In the genomic region with DNA sequence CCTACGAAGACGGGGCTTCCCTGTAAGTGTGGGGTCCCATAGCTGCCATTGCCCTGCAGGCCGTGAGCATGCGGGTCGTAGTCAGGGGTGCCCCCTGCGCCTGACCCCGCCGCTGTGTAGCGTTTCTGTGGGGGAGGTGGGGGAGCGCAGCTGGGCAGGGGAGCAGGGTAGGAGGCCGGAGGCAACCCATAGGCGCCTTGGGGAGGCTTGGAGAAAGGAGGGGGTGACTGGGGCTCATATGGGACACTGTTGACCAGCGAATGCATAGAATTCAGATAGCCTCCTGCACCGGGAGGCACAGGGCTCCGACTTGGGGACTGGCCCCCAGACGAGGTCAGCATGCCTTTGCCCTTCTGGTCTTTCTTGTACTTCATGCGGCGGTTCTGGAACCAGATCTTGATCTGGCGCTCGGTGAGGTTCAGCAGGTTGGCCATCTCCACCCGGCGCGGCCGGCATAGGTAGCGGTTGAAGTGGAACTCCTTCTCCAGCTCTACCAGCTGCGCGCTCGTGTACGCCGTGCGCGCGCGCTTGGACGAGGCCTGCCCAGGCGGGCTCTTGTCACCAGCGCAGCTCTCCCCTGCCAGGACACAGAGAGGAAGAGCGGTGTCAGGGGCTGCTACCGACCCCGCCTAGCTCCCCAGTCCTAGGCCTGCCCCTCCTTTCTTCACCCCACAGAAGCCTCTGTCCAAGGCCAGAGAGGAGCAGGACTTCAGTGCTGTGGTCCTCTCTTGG, we compare ENCODE assay signal across 11 mouse cellular contexts. TPM values are rescaled to one million over a fixed set of nuclear protein-coding genes. Genes with fewer than 3 reads are reported as not detected.
DNase-seq lines count a peak whose midpoint lies in the region; ATAC-seq and TF ChIP-seq lines count a peak whose summit lies in the region.
"Had no signal": no experiment of that assay in that cellular context is flagged by ENCODE, and none has a peak within 500 bp of the region (broad histone marks: within the 10 kb centered on the region; RNA-seq: fewer than 3 reads in every experiment).

No protein-coding gene starts in this region.

- H3K4me1 ChIP-seq in neural tube, embryonic 15.5 days, result peaks cover 88% of the 10 kb centered on the region
- no peaks in the 10 kb centered on the region for H3K4me1 ChIP-seq in midbrain, postnatal 0 days (ENCODE audit: insufficient read depth, low read length)
- H3K4me1 ChIP-seq in midbrain, embryonic 13.5 days (replicated peaks), result peaks cover 7% of the 10 kb centered on the region

- no peak for ATAC-seq in neural tube, embryonic 15.5 days (ENCODE audit: low FRiP score)
- ATAC-seq in midbrain, postnatal 0 days (ENCODE audit: low FRiP score), result no peak
- ATAC-seq in midbrain, embryonic 13.5 days, result no peak

- no peaks in the 10 kb centered on the region for H3K9me3 ChIP-seq in neural tube, embryonic 15.5 days (replicated peaks)
- H3K9me3 ChIP-seq in midbrain, postnatal 0 days (ENCODE audit: low read length), result no peaks in the 10 kb centered on the region
- no peaks in the 10 kb centered on the region for H3K9me3 ChIP-seq in midbrain, embryonic 13.5 days

- H3K27me3 ChIP-seq in neural tube, embryonic 15.5 days (replicated peaks), result no peaks in the 10 kb centered on the region
- H3K27me3 ChIP-seq in midbrain, postnatal 0 days (ENCODE audit: insufficient read depth, low read length), result peaks cover 80% of the 10 kb centered on the region
- H3K27me3 ChIP-seq in midbrain, embryonic 13.5 days, result peaks cover 98% of the 10 kb centered on the region

- no peaks in the 10 kb centered on the region for H3K36me3 ChIP-seq in neural tube, embryonic 15.5 days
- H3K36me3 ChIP-seq in midbrain, postnatal 0 days (ENCODE audit: insufficient read depth, low read length), result no peaks in the 10 kb centered on the region
- H3K36me3 ChIP-seq in midbrain, embryonic 13.5 days, result no peaks in the 10 kb centered on the region

- WGBS in neural tube, embryonic 15.5 days, result 8% methylated on average over 40 of the region's 40 CpGs
- WGBS in midbrain, postnatal 0 days, result 3% methylated on average over 40 of the region's 40 CpGs
- WGBS in midbrain, embryonic 13.5 days, result under 1% methylated on average over 40 of the region's 40 CpGs

- peak overlapping the region; percentile 34 for H3K9ac ChIP-seq in neural tube, embryonic 15.5 days (replicated peaks)
- H3K9ac ChIP-seq in midbrain, postnatal 0 days (replicated peaks; ENCODE audit: low read length, poor library complexity, severe bottlenecking), result no peak overlapping the region
- no peak overlapping the region for H3K9ac ChIP-seq in midbrain, embryonic 13.5 days (replicated peaks)

- peak; percentile 44 for DNase-seq in kidney, adult 11 months
- no peak for DNase-seq in kidney, adult 8-10 months
- DNase-seq in fibroblast of lung, adult 2 months (ENCODE audit: low read depth), result peak; percentile 36
- peak; percentile 56 to 58 for DNase-seq in kidney, postnatal 36 days
- no peak for DNase-seq in midbrain, postnatal 0 days (ENCODE audit: low spot score)
- DNase-seq in layer of hippocampus, adult 18-20 months (ENCODE audit: low spot score in 2 of 2), result no peak
- DNase-seq: cerebellum, adult 9-10 months had no signal

- peak overlapping the region; percentile 68 for H3K4me2 ChIP-seq in neural tube, embryonic 15.5 days
- H3K4me2 ChIP-seq in midbrain, postnatal 0 days (ENCODE audit: low read depth, low read length, poor library complexity, severe bottlenecking), result no peak overlapping the region
- H3K4me2 ChIP-seq in midbrain, embryonic 13.5 days (replicated peaks), result no peak overlapping the region

- no peak for TF ChIP-seq CTCF in midbrain, postnatal 0 days (IDR thresholded peaks at IDR 0.05)

- peak overlapping the region; percentile 1; the same call in 1 of the 2 replicates for H3K4me3 ChIP-seq in neural tube, embryonic 15.5 days (replicated peaks)
- no peak overlapping the region for H3K4me3 ChIP-seq in midbrain, postnatal 0 days (ENCODE audit: low read depth, low read length)
- no peak overlapping the region for H3K4me3 ChIP-seq in midbrain, embryonic 13.5 days (replicated peaks)

- H3K27ac ChIP-seq in neural tube, embryonic 15.5 days (replicated peaks), result peak overlapping the region; percentile 94
- no peak overlapping the region for H3K27ac ChIP-seq in midbrain, postnatal 0 days (ENCODE audit: low read depth, low read length)
- no peak overlapping the region for H3K27ac ChIP-seq in midbrain, embryonic 13.5 days

RNA-seq across cellular contexts. Expression of a gene that starts 5.7 kb away (rescaled TPM):
- polyA plus RNA-seq in neural tube, embryonic 15.5 days (2015; fragmentation: Nextera tagmentation; extraction: Ambion mirVana), result 7.2 and 12.0 TPM in 2 replicates
- total RNA-seq in midbrain, postnatal 0 days (2014; rRNA removed), result 1.6 and 3.0 TPM in 2 replicates
- not detected in 2 replicates for polyA plus RNA-seq in midbrain, postnatal 0 days (2015; fragmentation: Nextera tagmentation; extraction: Ambion mirVana)
- not detected for total RNA-seq in layer of hippocampus, adult 18-20 months (2021)
- polyA plus RNA-seq in midbrain, embryonic 13.5 days (2015; fragmentation: Nextera tagmentation; extraction: Ambion mirVana), result 0.18 TPM in 1 of 2 replicates, not detected in the other
- total RNA-seq: MEL had no signal

RNA-seq across cellular contexts. Expression of a gene that starts 7.0 kb away (rescaled TPM):
- polyA plus RNA-seq in neural tube, embryonic 15.5 days (2015; fragmentation: Nextera tagmentation; extraction: Ambion mirVana), result 1.4 and 3.0 TPM in 2 replicates
- not detected in 2 replicates for total RNA-seq in midbrain, postnatal 0 days (2014; rRNA removed)
- not detected in 2 replicates for polyA plus RNA-seq in midbrain, postnatal 0 days (2015; fragmentation: Nextera tagmentation; extraction: Ambion mirVana)
- not detected for total RNA-seq in layer of hippocampus, adult 18-20 months (2021)
- polyA plus RNA-seq in midbrain, embryonic 13.5 days (2015; fragmentation: Nextera tagmentation; extraction: Ambion mirVana), result not detected in 2 replicates
- total RNA-seq: MEL had no signal
- polyA plus RNA-seq: spleen, adult 2 months had no signal

RNA-seq across cellular contexts. Expression of a gene that starts 12.2 kb away (rescaled TPM):
- 1.1 and 1.3 TPM in 2 replicates for polyA plus RNA-seq in neural tube, embryonic 15.5 days (2015; fragmentation: Nextera tagmentation; extraction: Ambion mirVana)
- 0.27 TPM in 1 of 2 replicates, not detected in the other for total RNA-seq in midbrain, postnatal 0 days (2014; rRNA removed)
- polyA plus RNA-seq in midbrain, postnatal 0 days (2015; fragmentation: Nextera tagmentation; extraction: Ambion mirVana), result 0.16 TPM in 1 of 2 replicates, not detected in the other
- total RNA-seq in layer of hippocampus, adult 18-20 months (2021), result not detected
- 0.07 and 0.09 TPM in 2 replicates for polyA plus RNA-seq in midbrain, embryonic 13.5 days (2015; fragmentation: Nextera tagmentation; extraction: Ambion mirVana)
- total RNA-seq: MEL had no signal

RNA-seq across cellular contexts. Expression of a gene that starts 21.2 kb away (rescaled TPM):
- 2.3 and 5.7 TPM in 2 replicates for polyA plus RNA-seq in neural tube, embryonic 15.5 days (2015; fragmentation: Nextera tagmentation; extraction: Ambion mirVana)
- 0.22 TPM in 1 of 2 replicates, not detected in the other for total RNA-seq in midbrain, postnatal 0 days (2014; rRNA removed)
- not detected in 2 replicates for polyA plus RNA-seq in midbrain, postnatal 0 days (2015; fragmentation: Nextera tagmentation; extraction: Ambion mirVana)
- total RNA-seq in layer of hippocampus, adult 18-20 months (2021), result not detected
- not detected in 2 replicates for polyA plus RNA-seq in midbrain, embryonic 13.5 days (2015; fragmentation: Nextera tagmentation; extraction: Ambion mirVana)
- total RNA-seq: MEL had no signal

RNA-seq across cellular contexts. Expression of a gene that starts 34.1 kb away (rescaled TPM):
- 26.8 and 73.9 TPM in 2 replicates for polyA plus RNA-seq in neural tube, embryonic 15.5 days (2015; fragmentation: Nextera tagmentation; extraction: Ambion mirVana)
- 10.4 TPM in 1 of 2 replicates, not detected in the other for total RNA-seq in midbrain, postnatal 0 days (2014; rRNA removed)
- not detected in 2 replicates for polyA plus RNA-seq in midbrain, postnatal 0 days (2015; fragmentation: Nextera tagmentation; extraction: Ambion mirVana)
- total RNA-seq in layer of hippocampus, adult 18-20 months (2021), result not detected
- 0.08 and 0.17 TPM in 2 replicates for polyA plus RNA-seq in midbrain, embryonic 13.5 days (2015; fragmentation: Nextera tagmentation; extraction: Ambion mirVana)
- total RNA-seq: MEL had no signal

Comparison
In these comparisons a context has a peak if more than half of its experiments do, and no peak if none do; other contexts are left out.
1. DNase-seq: peak in kidney, adult 11 months (single experiment), fibroblast of lung, adult 2 months (single experiment) and kidney, postnatal 36 days (2 of 2); none in kidney, adult 8-10 months (0 of 2), midbrain, postnatal 0 days (single experiment) and layer of hippocampus, adult 18-20 months (0 of 2).